ENCODE assay signal across 23 mouse cellular contexts in the genomic region with DNA sequence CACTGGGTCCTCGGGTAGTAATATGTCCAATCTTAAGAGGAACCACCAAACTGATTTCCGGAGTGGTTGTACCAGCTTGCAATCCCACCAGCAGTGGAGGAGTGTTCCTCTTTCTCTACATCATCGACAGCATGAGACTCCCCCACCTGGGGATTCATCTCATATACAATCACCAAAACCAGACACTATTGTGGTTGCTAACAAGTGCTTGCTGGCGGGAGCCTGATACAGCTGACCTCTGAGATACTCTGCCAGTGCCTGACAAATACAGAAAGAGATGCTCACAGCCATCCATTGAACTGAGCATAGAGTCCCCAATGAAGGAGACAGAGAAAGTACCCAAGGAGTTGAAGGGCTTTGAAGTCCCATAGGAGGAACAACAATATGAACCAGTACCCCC.
"Had no signal": no experiment of that assay in that cellular context is flagged by ENCODE, and none has a peak within 500 bp of the region (broad histone marks: within the 10 kb centered on the region; RNA-seq: fewer than 3 reads in every experiment).

No protein-coding gene starts in this region.

- H3K36me3 ChIP-seq: hindbrain, embryonic 13.5 days; hindbrain, embryonic 15.5 days had no signal

- H3K9me3 ChIP-seq: heart, embryonic 10.5 days; heart, embryonic 12.5 days; hindbrain, embryonic 13.5 days; hindbrain, embryonic 15.5 days; limb, embryonic 10.5 days; limb, embryonic 12.5 days; liver, embryonic 12.5 days had no signal

- H3K4me1 ChIP-seq: hindbrain, embryonic 15.5 days had no signal

- H3K4me2 ChIP-seq: heart, embryonic 12.5 days; hindbrain, embryonic 13.5 days; hindbrain, embryonic 15.5 days; limb, embryonic 12.5 days; liver, embryonic 12.5 days had no signal

- DNase-seq: gastrocnemius, adult 2 months; gastrocnemius, postnatal 10 days; gastrocnemius, postnatal 25 days; heart, adult 18-20 months; heart, postnatal 10 days; heart, postnatal 36 days; kidney, adult 11 months; kidney, adult 8-10 months; kidney, postnatal 10 days; kidney, postnatal 25 days; kidney, postnatal 4 days; liver had no signal

- H3K27me3 ChIP-seq: heart, embryonic 12.5 days; hindbrain, embryonic 13.5 days; hindbrain, embryonic 15.5 days; limb, embryonic 12.5 days; liver, embryonic 12.5 days had no signal

- H3K9ac ChIP-seq: heart, embryonic 12.5 days; hindbrain, embryonic 13.5 days; hindbrain, embryonic 15.5 days; limb, embryonic 12.5 days; liver, embryonic 12.5 days had no signal

- H3K4me3 ChIP-seq: gastrocnemius, adult 2 months; heart, embryonic 10.5 days; heart, embryonic 12.5 days; hindbrain, embryonic 13.5 days; hindbrain, embryonic 15.5 days; layer of hippocampus, adult 2 months; left cerebral cortex, adult 2 months; limb, embryonic 10.5 days; limb, embryonic 12.5 days; liver, embryonic 12.5 days had no signal

- ATAC-seq: hindbrain, postnatal 0 days; intestine, embryonic 16.5 days; liver, embryonic 12.5 days had no signal

- H3K27ac ChIP-seq: gastrocnemius, adult 2 months; heart, embryonic 10.5 days; hindbrain, embryonic 13.5 days; hindbrain, embryonic 15.5 days; hindbrain, postnatal 0 days; layer of hippocampus, adult 2 months; left cerebral cortex, adult 2 months; limb, embryonic 10.5 days; limb, embryonic 12.5 days; liver, embryonic 12.5 days had no signal
